Mouse (Mus musculus) embryonic fibroblast, embryonic 13.5 days (primary cell): ENCODE data around the gene Prkcq. TPM values are rescaled to one million over a fixed set of nuclear protein-coding genes. Genes with fewer than 3 reads are reported as not detected.

Experiments
- H3K27ac ChIP-seq: 2 replicates; pipeline ENCODE4 v1.5.1; 2012; ENCODE audit warnings: low read length, control low read depth, inconsistent platforms; ENCODE audit not compliant: insufficient read depth
- H3K4me1 ChIP-seq: 2 replicates; pipeline ENCODE4 v1.6.1; 2011; ENCODE audit warnings: low read length; ENCODE audit not compliant: control insufficient read depth, insufficient read depth
- H3K4me3 ChIP-seq: 2 replicates; pipeline ENCODE4 v1.5.1; 2011; ENCODE audit warnings: mild to moderate bottlenecking, control low read depth, low read length; ENCODE audit not compliant: insufficient read depth
- CTCF ChIP-seq: IDR thresholded peaks from 2 replicates; pipeline ENCODE4 v1.5.1; 2011; ENCODE audit warnings: mild to moderate bottlenecking, control low read depth, low read length, moderate library complexity, borderline replicate concordance; ENCODE audit not compliant: insufficient read depth
- POLR2A ChIP-seq: IDR thresholded peaks from 2 replicates; pipeline ENCODE4 v1.6.1; 2011; ENCODE audit warnings: low read depth, mild to moderate bottlenecking, control low read depth, low read length, moderate library complexity
- polyA plus RNA-seq: library from polyadenylated mRNA; stranded (reverse); fragments of >200 nt; gene quantifications from 2 replicates; pipeline ENCODE4 v1.2.4, GENCODE M21; 2011; ENCODE audit warnings: low read depth; ENCODE audit not compliant: missing spikeins, insufficient read length

Prkcq gene
- polyA plus RNA-seq, 1 experiment = 0.67 TPM

DNA sequence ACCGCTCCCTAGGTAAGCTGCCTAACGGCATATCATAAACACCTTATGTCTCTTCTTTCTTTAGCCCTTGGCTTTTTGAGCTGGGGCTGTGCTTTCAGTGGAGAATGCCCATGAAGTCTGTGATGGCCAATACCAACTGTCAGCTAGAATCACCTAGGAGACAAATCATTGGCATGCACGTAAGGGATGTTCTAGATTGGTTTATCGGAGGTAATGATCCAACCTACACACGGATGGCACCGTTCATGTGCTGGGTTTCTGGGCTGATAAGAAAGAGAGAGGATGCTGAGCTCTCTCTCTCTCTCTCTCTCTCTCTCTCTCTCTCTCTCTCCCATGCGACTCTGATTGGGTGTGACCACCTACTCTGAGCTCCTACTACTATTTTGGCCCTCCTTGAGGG, 10.2 kb downstream of the Prkcq start:
- no peaks in the 10 kb centered on the region for H3K4me1 ChIP-seq
- H3K27ac ChIP-seq = no peak overlapping the region
- no peak overlapping the region for H3K4me3 ChIP-seq
- no peak for TF ChIP-seq POLR2A
- no peak for TF ChIP-seq CTCF

DNA sequence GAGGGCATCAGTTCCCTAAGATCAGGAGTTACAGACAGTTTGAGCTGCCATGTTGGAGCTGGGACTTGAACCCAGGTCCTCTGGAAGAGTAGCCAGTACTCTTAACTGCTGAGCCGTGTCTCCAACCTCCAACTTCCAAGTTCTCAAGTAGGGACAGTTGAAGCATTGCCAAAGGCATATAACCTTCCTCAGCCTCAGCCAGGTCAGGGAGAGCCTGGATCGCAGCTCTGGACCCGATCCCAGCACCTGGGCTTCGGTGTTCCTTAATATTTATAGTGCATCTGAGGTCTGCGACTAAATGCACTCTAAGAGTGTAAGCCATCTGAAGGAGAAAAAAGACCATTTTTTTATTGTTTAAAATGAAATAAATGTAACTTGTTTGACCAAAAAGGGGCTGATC, 12.1 kb downstream of the Prkcq start:
- no peak overlapping the region for H3K4me3 ChIP-seq
- no peak for TF ChIP-seq POLR2A
- TF ChIP-seq CTCF = no peak
- H3K27ac ChIP-seq = no peak overlapping the region
- H3K4me1 ChIP-seq = no peaks in the 10 kb centered on the region

DNA sequence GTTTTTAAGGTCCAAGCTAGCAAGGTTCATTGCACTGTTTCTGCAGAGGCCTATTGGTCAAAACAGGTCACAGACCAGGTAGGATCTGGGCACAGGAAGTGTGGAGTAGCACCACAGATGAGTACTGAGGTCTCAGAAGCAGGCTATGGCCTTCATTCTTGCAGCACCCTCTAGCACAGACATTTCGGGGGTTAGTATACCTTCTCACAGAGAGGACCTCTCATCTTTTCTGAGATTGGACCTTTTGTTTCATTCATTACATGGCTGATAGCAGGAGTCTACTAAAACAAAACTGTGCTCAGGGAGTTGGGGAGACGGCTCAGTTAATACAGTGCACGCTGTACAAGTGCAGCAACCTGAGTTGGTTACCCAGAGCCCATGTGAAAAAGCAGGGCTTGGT, 14.7 kb downstream of the Prkcq start:
- Histone ChIP-seq H3K4me1 (no peaks in the 10 kb centered on the region), H3K4me3 (no peak overlapping the region), H3K27ac (no peak overlapping the region)
- TF ChIP-seq POLR2A (no peak), CTCF (no peak)

DNA sequence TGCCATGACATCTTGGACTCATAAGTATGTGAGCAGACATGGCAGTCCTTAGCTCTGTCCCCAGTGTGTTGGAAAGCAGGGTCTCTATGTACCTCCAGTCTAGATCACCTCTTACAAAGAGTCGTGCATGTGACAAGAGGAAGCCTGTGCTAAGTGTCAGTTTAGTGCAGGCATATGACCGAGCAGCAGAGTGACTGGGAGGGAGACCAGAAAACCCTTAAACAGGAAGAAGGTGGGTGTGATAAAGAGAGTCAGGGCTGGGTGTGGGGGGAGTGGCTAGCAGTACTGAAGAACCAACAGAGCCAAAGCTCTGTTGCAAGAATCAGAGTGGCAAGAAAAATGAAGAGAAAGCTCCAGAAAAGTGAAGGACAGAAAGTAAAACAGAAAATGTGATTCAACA, 15.3 kb downstream of the Prkcq start:
- H3K27ac ChIP-seq = no peak overlapping the region
- H3K4me1 ChIP-seq = no peaks in the 10 kb centered on the region
- TF ChIP-seq CTCF (no peak), POLR2A (no peak)
- H3K4me3 ChIP-seq = no peak overlapping the region

DNA sequence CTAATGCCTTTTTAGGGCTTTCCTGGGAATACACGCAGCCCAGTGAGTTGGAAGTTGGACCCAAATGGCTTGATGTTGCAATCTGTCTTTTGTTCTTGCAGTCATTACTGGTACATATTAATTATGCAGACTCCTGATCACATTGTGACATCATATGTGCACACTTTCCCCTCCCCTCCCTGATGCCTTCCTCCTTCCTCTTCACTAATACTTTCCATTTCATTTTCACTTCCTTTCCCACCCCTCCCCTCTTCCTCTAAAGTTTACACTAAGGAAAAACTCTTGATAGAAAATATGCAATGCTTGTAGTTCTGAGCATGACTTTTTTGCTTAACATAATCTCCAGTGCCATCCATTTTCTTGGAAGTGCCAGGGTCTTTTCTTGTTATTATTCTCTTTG, 16.4 kb downstream of the Prkcq start:
- H3K4me3 ChIP-seq = no peak overlapping the region
- H3K4me1 ChIP-seq = no peaks in the 10 kb centered on the region
- H3K27ac ChIP-seq = no peak overlapping the region
- TF ChIP-seq POLR2A (no peak), CTCF (no peak)

DNA sequence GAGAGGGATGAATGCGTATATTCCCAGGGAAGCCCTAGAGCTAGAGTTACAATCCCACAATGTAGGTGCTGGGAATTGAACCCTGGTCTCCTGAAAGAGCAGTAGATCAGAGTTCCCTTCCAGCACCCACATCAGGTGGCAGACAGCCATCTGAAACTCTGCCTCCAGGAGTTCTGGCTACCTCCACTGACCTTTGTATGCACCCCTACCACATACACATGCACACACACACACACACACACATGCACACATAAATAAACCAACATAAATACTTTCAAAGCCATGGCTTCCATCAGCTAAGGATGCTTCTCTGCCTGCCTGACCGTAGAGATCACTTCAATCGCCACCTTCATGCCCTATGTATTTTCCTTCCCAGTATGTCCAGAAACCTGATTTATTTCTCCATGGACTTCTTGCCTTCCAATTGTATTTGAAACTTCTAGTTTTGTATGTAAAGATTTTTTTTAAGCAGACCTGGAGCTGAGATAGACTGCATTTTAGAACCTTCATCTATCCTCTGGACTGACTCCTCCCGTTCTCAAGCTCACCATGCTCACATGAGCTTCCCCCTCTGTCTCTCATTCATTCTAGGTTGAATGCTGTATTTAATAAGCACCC, 17.4 kb downstream of the Prkcq start:
- TF ChIP-seq CTCF (no peak), POLR2A (no peak)
- no peaks in the 10 kb centered on the region for H3K4me1 ChIP-seq

DNA sequence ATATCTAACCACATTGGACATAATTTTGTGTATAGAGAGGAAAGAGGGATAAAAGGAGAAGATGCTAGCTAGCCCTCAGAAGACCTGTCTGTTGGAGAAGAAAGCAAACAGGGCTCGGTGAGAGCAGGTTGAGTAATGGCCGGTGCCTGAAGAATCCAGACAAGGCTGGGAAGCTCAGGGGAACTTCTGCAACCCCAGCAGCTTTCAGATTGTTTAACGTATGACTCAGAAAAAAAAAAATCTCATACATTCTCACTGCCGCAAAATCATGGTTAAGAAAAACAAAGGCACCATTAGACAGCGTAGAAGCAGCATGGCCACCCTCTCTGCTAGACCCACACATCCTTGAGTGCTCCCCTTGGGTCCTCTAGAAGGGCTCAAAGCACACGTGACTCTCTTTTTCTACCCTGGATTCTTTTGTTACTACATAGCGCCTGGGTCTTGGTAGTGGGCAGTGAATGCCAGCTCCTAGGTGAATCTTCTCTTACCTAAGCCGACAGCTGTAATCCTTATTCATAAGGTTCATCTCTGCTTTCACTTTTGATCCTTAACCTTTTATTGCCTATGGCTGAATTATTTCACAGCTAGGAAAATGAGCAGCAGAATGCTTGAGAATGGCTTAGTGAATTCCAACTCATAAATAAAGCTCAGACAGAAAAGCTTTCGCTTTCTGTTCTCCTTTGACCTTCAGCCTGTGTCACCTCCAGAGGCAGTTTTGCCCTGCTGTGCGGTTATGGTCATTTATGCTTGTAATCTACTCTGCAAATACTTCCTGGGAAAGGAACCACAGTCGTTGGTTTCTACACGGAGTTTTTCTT, 20.6 kb downstream of the Prkcq start:
- Histone ChIP-seq H3K4me1 (no peaks in the 10 kb centered on the region), H3K27ac (no peak overlapping the region), H3K4me3 (no peak overlapping the region; the same call in 1 of the 2 replicates)
- TF ChIP-seq CTCF (no peak), POLR2A (no peak)

More for the DNA sequence above, 17.4 kb downstream of the Prkcq start:
- Histone ChIP-seq H3K4me3 (no peak overlapping the region), H3K27ac (no peak overlapping the region)

DNA sequence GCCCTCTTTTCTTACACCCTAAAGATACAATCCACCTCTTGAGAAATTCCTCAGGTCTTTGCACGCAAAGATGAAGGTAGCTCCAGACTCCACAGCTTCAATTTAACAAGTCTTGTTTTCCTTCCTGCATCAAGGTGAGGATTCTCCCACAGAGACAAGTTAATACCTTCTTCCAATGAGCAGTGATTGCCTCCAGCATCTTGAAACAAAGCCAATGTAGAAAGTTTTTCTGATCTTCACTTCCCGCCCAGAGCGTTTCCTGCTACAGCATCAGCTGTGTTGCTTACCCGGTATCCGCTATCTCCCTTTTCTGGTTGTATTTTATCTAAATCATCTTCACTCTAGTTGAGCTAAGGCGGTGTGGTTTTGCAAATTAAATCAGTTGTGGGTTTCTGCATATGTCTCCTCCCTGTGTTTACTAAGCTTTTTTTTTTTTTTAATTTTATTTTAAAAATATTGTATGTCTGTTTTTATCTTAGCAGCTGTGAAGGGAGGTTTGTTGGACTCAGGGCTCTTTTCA, 21.3 kb downstream of the Prkcq start:
- TF ChIP-seq CTCF = no peak
- no peak for TF ChIP-seq POLR2A
- Histone ChIP-seq H3K4me1 (no peaks in the 10 kb centered on the region), H3K4me3 (no peak overlapping the region), H3K27ac (no peak overlapping the region)

DNA sequence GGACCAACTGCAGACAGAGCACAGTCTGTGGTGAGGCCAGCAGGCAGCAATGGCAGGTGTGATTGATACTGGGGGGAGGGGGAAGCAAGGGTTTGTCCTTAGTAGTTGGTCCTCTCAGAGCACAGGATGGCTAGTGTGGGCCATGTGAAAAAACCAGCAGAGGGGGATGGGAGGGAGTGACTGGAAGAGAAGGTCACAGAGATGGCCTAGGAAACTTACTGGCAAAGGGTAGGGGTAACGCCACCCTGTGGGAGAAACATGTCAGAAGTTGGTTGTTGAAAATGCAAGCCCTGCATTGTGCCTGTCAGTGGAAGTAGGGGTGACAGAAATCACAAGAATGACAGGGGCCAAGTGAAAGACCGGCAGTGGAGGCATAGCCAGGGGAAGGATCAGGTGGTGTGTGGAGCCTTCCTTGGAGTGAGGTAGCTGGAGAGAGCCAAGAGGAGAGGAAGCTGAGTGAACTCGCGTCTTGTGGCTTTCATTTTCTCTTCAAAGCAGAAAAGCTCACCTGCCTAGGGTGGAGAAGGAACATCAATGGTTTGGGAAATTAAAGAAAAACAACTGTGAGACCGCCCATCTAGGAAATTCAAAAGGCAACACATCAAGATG, 22.9 kb downstream of the Prkcq start:
- H3K27ac ChIP-seq = no peak overlapping the region
- H3K4me3 ChIP-seq = no peak overlapping the region
- no peaks in the 10 kb centered on the region for H3K4me1 ChIP-seq
- TF ChIP-seq POLR2A (no peak), CTCF (no peak)

DNA sequence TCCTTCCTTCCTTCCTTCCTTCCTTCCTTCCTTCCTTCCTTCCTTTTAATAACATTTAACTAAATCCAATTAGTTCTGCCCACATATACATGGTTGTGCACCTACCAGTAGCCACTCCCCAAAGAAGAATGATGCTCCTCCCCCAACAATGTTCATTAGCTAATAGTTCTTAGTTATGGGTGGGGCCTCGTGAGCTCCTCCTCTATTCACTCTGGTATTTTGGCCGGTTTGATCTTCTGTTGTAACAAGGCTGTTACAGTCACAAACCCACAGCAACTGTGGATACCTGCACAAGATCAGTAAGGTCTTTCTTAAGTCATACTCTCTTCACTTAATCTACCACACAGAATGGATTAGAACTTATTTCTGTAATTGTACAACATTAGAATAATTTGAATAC, 24.2 kb downstream of the Prkcq start:
- no peak overlapping the region for H3K4me3 ChIP-seq
- H3K4me1 ChIP-seq = no peaks in the 10 kb centered on the region
- TF ChIP-seq CTCF (no peak), POLR2A (no peak)
- H3K27ac ChIP-seq = no peak overlapping the region
